Mouse (Mus musculus) neural tube, embryonic 14.5 days (tissue): ENCODE measurements around the gene Dyrk1a. TPM values are rescaled to one million over a fixed set of nuclear protein-coding genes. Genes with fewer than 3 reads are reported as not detected.

Experiments
- ATAC-seq: fragments of 200-750 bp; cut with Nextera tagmentation; 2 replicates; pipeline ENCODE4 v1.8.0; 2017; ENCODE audit warnings: low read depth, mild to moderate bottlenecking, moderate TSS enrichment, moderate library complexity
- H3K27ac ChIP-seq: fragments of 300-500 bp; sonication (generic); 2 replicates; pipeline ENCODE4 v1.5.1; 2014; ENCODE audit warnings: low read depth, mild to moderate bottlenecking, control low read depth, low read length, moderate library complexity, mixed read lengths
- H3K27me3 ChIP-seq: fragments of 300-500 bp; sonication (generic); 2 replicates; pipeline ENCODE4 v1.6.1; 2014; ENCODE audit warnings: low read length; ENCODE audit not compliant: control insufficient read depth, insufficient read depth
- H3K36me3 ChIP-seq: fragments of 300-500 bp; sonication (generic); 2 replicates; pipeline ENCODE4 v1.6.1; 2014; ENCODE audit warnings: low read length, mixed read lengths; ENCODE audit not compliant: control insufficient read depth, insufficient read depth
- H3K4me1 ChIP-seq: fragments of 300-500 bp; sonication (generic); 2 replicates; pipeline ENCODE4 v1.6.1; 2014; ENCODE audit warnings: low read length; ENCODE audit not compliant: control insufficient read depth, insufficient read depth
- H3K4me2 ChIP-seq: fragments of 300-500 bp; sonication (generic); 2 replicates; pipeline ENCODE4 v1.6.1; 2014; ENCODE audit warnings: mild to moderate bottlenecking, low read depth, low read length, control low read depth
- H3K4me3 ChIP-seq: fragments of 300-500 bp; sonication (generic); 2 replicates; pipeline ENCODE4 v1.5.1; 2014; ENCODE audit warnings: low read depth, low read length, control low read depth, mixed read lengths
- H3K9ac ChIP-seq: fragments of 300-500 bp; sonication (generic); replicated peaks from 2 replicates; pipeline ENCODE4 v1.6.1; 2014; ENCODE audit warnings: low read depth, mild to moderate bottlenecking, control low read depth, low read length, mixed read lengths
- H3K9me3 ChIP-seq: fragments of 300-500 bp; sonication (generic); 2 replicates; pipeline ENCODE4 v1.6.1; 2016; ENCODE audit warnings: low read length; ENCODE audit not compliant: control insufficient read depth
- WGBS: fragments of 180-500 bp; shearing (Covaris S2); extraction: QIAGEN DNeasy Blood & Tissue Kit; methylation state at CpG from one replicate; pipeline ENCODE4 v1.1.7; 2014; 5-methylcytosine and 5-hydroxymethylcytosine counted together
- polyA plus RNA-seq: library from polyadenylated mRNA; unstranded; fragments of >200 nt; fragmentation: Nextera tagmentation; extraction: Ambion mirVana; gene quantifications from 2 replicates; pipeline ENCODE4 v1.2.1, GENCODE M21; 2014

Dyrk1a gene
- polyA plus RNA-seq, 1 experiment from 2014 or later: 15.9 TPM

DNA sequence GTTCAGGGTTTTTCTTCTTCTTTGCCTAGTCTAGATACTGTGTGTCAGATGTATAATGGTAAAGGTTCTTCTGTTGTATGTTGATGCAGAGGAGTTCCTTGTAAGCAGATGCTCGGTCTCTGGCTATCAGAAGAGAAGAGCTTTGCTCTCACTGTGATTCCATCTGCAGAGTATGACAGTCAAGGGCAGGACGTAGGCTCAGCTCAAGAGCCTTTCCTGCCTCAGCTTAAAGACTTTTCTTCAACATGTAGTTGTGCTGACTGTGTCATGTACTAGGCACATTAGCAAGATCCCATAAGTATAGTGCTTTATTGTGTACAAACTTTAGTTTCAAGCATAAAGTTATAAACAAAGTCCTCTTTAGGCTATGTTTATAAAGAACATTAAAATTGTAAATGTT, 26.8 kb downstream of the Dyrk1a start:
- no peaks in the 10 kb centered on the region for H3K9me3 ChIP-seq
- H3K27ac ChIP-seq: no peak overlapping the region
- no peak overlapping the region for H3K9ac ChIP-seq
- no peak overlapping the region for H3K4me2 ChIP-seq
- ATAC-seq: no peak
- H3K4me1 ChIP-seq: peaks cover 18% of the 10 kb centered on the region
- no peak overlapping the region for H3K4me3 ChIP-seq
- no peaks in the 10 kb centered on the region for H3K36me3 ChIP-seq
- 92% methylated on average over 2 of the region's 2 CpGs for WGBS
- H3K27me3 ChIP-seq: no peaks in the 10 kb centered on the region

DNA sequence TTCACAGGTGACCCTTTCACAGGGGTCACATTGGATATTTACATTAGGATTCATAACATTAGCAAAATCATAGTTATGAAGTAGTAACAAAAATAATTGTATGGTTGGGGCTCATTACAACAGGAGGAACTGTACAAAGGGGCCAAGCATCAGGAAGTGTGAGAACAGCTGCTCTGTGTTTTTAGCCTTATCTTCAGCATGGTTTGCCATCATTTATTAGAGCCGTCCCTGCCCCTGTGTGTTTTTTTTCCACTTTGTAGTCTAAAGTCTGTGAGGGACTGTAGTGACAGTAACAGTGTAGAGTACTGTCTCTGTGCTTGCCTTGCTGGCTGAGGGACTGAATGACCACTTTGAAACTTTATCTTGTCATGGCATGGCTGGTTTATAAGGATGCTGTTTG, 27.8 kb downstream of the Dyrk1a start:
- Histone ChIP-seq H3K27ac (no peak overlapping the region), H3K36me3 (no peaks in the 10 kb centered on the region), H3K27me3 (no peaks in the 10 kb centered on the region), H3K4me3 (no peak overlapping the region), H3K4me1 (peaks cover 26% of the 10 kb centered on the region), H3K9me3 (no peaks in the 10 kb centered on the region), H3K9ac (no peak overlapping the region), H3K4me2 (no peak overlapping the region)
- 52% methylated on average over 1 of the region's 1 CpGs for WGBS
- ATAC-seq: no peak

DNA sequence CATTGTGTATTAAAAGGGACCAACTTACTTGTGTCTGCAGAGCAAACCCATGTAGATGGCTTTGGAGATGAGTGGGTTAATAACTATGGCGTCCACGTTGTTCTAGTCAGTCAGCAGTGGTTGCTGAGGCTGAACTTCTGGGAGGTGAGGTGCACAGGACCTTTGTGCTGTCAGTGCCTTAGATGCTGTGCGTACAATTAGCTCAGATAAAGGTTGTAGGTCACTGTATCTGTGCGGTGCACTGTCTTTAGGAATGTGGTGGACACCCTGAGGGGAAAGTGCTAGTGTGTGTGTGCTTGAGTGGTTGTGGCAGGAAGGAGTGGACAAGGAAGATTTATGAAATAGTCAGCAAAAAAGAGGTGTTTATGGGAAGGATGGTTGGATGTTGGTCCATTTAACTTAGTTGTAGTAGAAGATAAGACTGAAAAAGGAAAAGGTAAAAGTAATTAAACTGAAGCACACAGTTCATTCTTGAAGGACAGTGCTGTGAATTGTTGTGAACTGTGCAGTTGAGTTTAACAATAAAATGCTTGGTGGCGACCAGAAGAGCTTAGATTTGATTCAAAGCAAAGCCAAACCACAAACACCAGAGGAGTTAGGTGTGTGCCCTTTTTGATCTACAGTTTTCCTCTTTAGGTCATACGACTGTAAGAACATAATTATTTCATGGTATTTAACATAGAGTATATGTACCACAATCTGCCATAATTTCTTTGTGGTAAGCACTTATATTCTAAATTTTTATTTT, 30.3 kb downstream of the Dyrk1a start:
- Histone ChIP-seq H3K4me3 (no peak overlapping the region), H3K9ac (no peak overlapping the region), H3K4me2 (no peak overlapping the region), H3K9me3 (no peaks in the 10 kb centered on the region), H3K4me1 (peaks cover 30% of the 10 kb centered on the region), H3K27me3 (no peaks in the 10 kb centered on the region), H3K27ac (no peak overlapping the region), H3K36me3 (no peaks in the 10 kb centered on the region)
- 48% methylated on average over 6 of the region's 6 CpGs for WGBS
- ATAC-seq: no peak

DNA sequence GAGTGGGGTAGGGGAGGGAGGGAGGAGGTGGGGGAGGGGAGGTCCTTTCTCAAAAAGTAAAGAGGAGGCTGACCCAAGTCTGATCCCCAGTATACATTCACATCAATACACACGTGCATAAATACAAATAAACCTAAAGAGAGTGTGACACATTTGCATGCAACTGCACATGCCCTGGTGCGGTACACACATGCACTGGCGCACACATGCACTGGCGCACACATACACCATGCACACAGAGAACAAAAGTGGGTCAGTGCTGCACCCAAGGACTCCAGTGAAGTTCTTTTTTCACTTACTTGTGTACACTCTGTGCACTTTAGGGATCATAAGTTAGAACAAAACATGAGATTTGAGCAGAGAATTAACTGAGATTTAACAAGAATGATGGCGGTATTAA, 31.3 kb downstream of the Dyrk1a start:
- no peak overlapping the region for H3K4me2 ChIP-seq
- ATAC-seq: no peak
- H3K36me3 ChIP-seq: no peaks in the 10 kb centered on the region
- no peaks in the 10 kb centered on the region for H3K27me3 ChIP-seq
- H3K9me3 ChIP-seq: no peaks in the 10 kb centered on the region
- peaks cover 30% of the 10 kb centered on the region for H3K4me1 ChIP-seq
- 62% methylated on average over 5 of the region's 5 CpGs for WGBS
- no peak overlapping the region for H3K4me3 ChIP-seq
- no peak overlapping the region for H3K27ac ChIP-seq
- no peak overlapping the region for H3K9ac ChIP-seq

DNA sequence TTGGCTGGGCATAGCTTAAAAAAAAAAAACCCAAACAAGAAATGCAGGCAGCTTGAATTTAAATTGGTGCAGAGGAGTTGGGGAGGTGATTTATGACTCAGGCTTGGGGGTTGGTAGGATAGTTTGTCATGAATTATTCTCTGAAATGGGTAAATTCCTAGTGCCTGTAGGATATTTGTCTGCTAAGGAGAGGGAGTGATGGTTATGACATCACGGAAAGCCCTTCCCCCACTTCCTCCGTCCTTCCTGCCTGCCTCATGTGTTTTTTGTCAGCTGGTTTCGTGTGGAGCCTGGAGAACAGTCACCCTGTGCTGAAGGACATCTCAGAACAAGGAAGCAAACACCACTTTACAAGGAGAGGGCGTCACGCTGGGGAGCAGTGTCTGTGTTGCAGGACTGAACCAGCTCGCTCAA, 31.7 kb downstream of the Dyrk1a start:
- H3K27ac ChIP-seq: no peak overlapping the region
- no peak overlapping the region for H3K4me3 ChIP-seq
- H3K4me1 ChIP-seq: peaks cover 30% of the 10 kb centered on the region
- no peak overlapping the region for H3K4me2 ChIP-seq
- no peaks in the 10 kb centered on the region for H3K36me3 ChIP-seq
- H3K27me3 ChIP-seq: no peaks in the 10 kb centered on the region
- ATAC-seq: peak; percentile 54; the same call in 1 of the 2 replicates
- WGBS: 24% methylated on average over 6 of the region's 6 CpGs
- H3K9me3 ChIP-seq: no peaks in the 10 kb centered on the region
- no peak overlapping the region for H3K9ac ChIP-seq

DNA sequence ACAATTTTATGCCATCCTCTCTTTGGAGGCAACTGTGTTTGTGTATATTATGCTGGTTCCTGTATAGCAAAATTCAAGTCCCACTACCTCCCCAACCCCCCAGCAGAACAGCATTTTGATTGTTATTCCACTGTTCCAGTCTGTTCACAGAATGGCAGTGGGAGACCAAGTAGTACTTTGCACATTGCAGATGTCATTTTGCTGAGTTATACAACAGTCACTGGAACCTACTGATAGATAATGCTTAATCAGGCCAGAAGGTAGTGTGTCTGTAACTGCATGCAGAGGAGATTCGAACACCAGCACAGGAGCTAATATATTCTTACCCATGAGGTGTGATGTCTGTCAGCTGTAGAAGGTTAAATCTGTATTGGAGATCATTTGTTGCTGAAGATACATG, 32.4 kb downstream of the Dyrk1a start:
- Histone ChIP-seq H3K27me3 (no peaks in the 10 kb centered on the region), H3K36me3 (no peaks in the 10 kb centered on the region), H3K9ac (no peak overlapping the region), H3K4me1 (peaks cover 30% of the 10 kb centered on the region), H3K4me3 (no peak overlapping the region), H3K27ac (no peak overlapping the region), H3K9me3 (no peaks in the 10 kb centered on the region), H3K4me2 (no peak overlapping the region)
- ATAC-seq: no peak
- 88% methylated on average over 1 of the region's 1 CpGs for WGBS

DNA sequence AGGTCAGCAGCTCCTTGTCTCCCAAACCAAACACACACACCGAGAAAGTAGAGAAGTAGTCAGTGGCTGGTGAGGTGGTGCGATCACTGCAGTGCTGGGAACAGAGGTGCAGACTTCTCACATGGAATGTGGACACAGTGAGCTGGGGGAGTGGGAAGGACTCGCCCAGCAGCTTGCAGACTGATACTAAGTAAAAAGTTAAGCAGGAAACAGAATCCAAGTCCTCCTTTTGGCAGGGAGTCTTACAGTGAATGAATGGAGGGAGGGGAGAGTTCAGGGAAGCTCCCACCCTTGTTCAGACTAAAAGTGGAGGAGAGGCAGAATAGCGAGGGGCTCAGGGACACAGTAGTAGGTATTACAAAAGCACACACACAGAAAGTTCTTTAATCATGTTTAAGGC, 32.9 kb downstream of the Dyrk1a start:
- Histone ChIP-seq H3K27me3 (no peaks in the 10 kb centered on the region), H3K27ac (no peak overlapping the region), H3K9me3 (no peaks in the 10 kb centered on the region), H3K9ac (no peak overlapping the region), H3K4me1 (peaks cover 30% of the 10 kb centered on the region), H3K36me3 (no peaks in the 10 kb centered on the region), H3K4me3 (no peak overlapping the region), H3K4me2 (no peak overlapping the region)
- WGBS: 67% methylated on average over 4 of the region's 4 CpGs
- ATAC-seq: no peak

DNA sequence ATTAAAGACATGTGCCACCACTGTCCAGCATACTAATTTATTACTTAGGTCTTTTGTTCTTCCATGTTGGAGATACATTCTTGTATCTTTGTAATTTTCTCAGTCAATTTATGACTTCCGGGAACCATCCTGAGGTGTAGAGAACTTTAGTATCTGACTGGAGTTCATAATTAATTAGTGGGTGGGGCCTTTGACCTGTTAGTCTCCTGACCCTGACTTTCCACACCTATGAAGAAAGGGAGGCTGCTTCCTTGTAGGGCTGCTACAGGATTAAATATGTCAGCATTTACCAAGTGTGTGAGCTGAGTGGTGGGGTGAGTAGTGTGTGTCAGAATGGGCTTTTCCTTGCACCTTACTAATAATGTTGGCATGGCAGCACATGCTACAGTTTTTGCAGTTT, 36.4 kb downstream of the Dyrk1a start:
- H3K27ac ChIP-seq: no peak overlapping the region
- no peak overlapping the region for H3K4me3 ChIP-seq
- no peak overlapping the region for H3K4me2 ChIP-seq
- no peaks in the 10 kb centered on the region for H3K9me3 ChIP-seq
- peaks cover 16% of the 10 kb centered on the region; the same call in 1 of the 2 replicates for H3K4me1 ChIP-seq
- WGBS: 58% methylated on average over 1 of the region's 1 CpGs
- ATAC-seq: no peak
- H3K36me3 ChIP-seq: no peaks in the 10 kb centered on the region
- H3K27me3 ChIP-seq: no peaks in the 10 kb centered on the region
- no peak overlapping the region for H3K9ac ChIP-seq

DNA sequence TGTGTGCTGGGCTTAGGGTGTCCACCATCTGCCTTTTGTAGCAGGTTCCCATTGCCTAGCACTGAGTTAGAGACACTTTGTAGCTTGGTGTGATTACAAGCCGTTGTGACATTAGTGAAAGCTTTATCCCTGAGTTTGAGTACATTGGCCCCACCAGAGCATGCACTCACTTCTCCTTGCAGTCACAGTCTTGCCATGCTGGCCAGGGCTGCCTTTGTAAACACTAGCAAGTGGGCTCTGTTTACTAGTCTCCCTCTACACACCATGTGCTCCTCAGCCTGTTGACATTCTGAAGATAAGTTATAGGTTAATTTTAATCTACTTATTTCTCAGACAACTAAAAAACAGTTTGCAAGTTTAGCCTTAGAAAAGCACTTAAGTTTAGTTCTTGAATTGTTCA, 37.7 kb downstream of the Dyrk1a start:
- H3K4me1 ChIP-seq: peaks cover 4% of the 10 kb centered on the region; the same call in 1 of the 2 replicates
- no peak overlapping the region for H3K4me3 ChIP-seq
- no peaks in the 10 kb centered on the region for H3K27me3 ChIP-seq
- no peak overlapping the region for H3K27ac ChIP-seq
- WGBS: 82% methylated on average over 1 of the region's 1 CpGs
- no peak for ATAC-seq
- H3K9me3 ChIP-seq: no peaks in the 10 kb centered on the region
- H3K36me3 ChIP-seq: no peaks in the 10 kb centered on the region
- no peak overlapping the region for H3K4me2 ChIP-seq
- no peak overlapping the region for H3K9ac ChIP-seq
